Mouse (Mus musculus) mouse embryonic stem cell (cell line): ENCODE measurements around the gene Chrm4.

ENCODE experiments used
- in situ Hi-C, 2 experiments: fragments of 300-500 bp; cut with MboI; formaldehyde crosslinking; loops; 1 replicate in 1 of 2; 3 replicates in 1 of 2; pipeline ENCODE4 v1.14.3; 2019 to 2020; ENCODE audit warnings: low sequenced_read_pairs in 2 of 2, low pct_unique_long_range_greater_than_20kb in 1 of 2, mixed read lengths in 1 of 2; ENCODE audit not compliant: unreplicated experiment in 1 of 2

Chrm4 gene

GRCm38 (mm10) chr2:91921181-91921789 is 5.8 kb upstream of the Chrm4 start:
- in situ Hi-C loops = no loop called here

- in situ Hi-C loops = no loop called here
Observed at GRCm38 (mm10) chr2:91921790-91922570, 5.1 kb upstream of the Chrm4 start.

DNA sequence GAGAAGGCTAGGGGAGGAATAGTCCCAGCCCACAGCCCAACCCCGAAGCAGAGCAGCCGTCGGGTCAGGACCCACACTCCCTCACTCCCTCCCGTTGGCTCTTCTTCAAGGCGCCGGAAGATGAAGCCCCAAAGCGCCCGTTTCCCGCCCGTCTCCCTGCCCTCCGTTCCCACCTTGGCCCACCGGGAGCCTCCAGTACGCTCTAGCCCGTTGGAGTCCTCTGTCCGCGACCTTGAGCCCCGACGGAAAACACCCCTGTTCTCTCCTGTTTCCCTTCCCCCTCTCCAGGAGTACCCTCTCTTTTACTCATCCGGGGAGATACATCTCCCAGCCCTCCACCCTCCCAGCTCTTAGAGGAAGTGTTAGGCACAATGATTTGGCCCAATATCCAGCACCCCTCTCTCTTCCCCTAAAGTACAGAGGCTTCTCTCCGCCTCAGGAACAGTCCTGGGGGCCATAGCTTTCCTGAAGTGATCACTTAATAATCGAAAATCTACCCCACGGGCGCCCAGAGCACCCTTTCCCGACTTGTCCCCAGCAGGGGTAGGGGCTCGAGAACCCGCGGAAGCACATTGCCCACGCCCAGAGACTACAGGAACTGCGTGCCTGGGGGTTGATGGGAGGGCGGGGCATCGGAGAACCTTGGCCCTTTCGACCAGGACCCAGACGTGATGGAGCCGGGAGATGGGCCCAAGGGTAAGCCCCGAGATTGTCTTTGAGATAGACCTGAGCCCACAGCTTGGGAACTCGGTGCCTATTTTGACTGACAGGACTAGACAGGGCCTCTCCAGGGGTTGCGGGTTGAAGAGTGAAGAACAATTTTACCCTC is 4.2 kb upstream of the Chrm4 start:
- in situ Hi-C loops = no loop called here

GRCm38 (mm10) chr2:91923415-91924337 is 3.4 kb upstream of the Chrm4 start:
- in situ Hi-C loops = no loop called here

DNA sequence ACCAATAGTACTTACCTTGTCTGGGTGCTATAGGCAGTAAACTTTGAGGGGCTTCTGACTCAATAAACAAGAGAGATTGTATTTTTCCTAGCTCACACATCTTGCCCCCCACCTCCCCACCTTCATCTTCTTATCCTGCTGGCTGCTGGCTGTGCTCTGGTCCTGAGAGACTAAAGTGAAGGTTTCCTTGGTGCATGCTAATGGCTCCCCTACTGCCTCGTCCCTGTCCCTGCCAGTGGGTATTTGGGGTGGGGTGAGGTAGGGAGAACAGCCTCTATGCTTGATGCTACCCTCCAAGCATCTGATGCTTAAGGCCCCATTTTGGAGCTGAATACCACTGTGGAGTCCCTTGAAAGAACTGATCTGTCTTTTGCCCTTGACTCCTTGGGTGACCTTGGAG is 2.3 kb upstream of the Chrm4 start:
- in situ Hi-C loops = no loop called here

DNA sequence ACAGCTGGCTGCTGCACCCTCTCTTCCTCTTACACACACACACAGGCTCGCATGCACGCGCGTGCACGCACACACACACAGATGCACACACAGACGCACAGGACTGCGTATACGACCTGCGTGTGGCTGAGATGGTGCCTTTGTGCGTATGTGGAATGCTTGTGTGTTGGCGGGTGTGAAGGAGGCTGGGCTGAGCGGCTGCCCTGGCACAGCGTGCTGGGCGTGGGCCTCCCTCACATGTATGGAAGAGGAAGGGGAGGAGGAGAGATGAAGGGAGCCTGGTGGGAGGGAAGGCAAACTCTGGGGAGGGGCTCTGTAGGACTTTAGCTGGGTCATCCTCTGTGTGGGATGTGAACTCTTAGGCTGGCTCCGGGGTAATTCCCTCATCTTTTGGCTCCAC is 1.6 kb upstream of the Chrm4 start:
- in situ Hi-C loops = no loop called here

DNA sequence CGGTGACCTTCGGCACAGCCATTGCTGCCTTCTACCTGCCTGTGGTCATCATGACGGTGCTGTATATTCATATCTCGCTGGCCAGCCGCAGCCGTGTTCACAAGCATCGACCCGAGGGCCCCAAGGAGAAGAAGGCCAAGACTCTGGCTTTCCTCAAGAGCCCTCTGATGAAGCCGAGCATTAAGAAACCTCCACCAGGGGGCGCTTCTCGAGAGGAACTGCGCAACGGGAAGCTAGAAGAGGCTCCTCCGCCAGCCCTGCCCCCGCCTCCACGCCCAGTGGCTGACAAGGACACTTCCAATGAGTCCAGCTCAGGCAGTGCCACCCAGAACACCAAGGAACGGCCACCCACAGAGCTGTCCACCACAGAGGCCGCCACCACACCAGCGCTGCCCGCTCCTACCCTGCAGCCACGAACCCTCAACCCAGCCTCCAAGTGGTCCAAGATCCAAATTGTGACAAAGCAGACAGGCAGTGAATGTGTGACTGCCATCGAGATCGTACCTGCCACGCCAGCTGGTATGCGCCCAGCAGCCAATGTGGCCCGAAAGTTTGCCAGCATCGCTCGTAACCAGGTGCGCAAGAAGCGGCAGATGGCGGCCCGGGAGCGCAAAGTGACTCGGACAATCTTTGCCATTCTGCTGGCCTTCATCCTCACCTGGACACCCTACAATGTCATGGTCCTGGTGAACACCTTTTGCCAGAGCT is 931 bp downstream of the Chrm4 start:
- in situ Hi-C loops = no loop called here

DNA sequence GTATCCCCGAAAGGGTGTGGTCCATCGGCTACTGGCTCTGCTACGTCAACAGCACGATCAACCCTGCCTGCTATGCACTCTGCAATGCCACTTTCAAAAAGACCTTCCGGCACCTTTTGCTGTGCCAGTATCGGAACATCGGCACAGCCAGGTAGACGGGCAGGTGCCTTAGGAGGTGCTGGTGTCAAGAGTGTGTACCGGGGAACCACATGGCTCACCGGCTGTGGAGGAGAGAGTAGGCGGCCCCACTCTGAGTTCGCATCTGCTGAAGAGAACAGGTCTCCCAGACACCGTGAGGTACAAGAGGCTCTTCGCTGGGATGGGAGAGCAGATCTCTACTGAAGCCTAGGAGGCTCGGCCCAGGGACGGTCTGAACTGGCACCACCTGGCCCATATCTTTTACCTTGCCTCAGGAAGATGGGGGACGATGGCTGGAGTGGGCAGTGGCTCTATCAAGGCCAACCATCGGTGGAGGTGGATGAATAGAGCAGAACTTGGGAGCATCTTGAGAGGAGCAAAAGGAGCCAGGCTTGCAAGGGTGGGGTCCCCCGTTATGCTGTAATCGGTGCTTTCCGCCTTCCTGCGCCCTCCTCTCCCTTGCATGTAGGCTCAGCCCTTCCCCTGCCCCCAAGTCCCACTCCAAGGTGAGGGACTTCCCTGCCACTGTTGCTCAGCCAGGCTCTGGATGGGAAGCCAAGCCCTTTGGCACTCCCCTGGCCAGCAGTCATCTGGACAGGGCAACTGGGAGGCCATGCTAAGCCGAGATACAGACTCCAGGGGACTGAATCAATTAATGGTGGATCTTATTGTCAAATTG is 1.7 kb downstream of the Chrm4 start:
- in situ Hi-C loops = no loop called here

DNA sequence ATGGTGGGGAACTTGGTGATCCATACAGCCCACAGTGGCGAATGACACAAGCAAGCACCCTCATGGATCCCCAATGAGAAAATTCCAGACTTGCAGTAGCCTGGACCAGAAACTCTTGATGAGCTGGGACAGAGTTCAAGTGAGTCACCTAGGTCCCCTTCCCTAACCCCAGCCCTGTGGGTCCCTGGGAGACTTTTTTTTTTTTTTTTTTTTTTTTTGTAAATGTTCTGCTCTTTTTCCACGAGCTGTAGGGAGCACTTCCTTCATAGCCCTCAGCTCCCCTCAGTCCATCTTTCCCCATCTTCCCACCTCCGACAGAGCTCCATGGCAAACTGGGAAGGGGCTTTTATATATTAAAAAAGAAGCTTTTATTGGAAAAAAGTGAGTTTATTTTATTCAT is 2.4 kb downstream of the Chrm4 start:
- in situ Hi-C loops = no loop called here

DNA sequence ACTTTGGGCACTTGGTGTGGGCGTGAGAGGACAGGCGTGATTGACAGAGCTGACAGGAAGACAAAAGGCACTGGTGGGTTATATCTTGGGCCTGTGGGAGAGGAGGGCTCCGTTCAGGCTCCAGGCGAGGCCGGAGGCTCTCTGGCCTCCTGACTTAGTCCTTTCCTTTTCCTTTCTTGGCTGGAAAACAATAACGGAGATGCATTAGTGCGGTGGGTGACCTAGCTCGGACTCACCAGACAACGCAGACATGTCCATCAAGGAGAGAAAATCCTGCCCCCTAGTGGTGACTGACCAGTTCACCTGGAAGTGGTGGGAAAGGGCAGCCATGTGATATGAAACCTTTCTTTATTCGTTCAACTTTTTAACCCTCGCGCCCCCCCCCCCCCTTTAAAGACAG is 2.9 kb downstream of the Chrm4 start:
- in situ Hi-C loops = loop anchor here in 1 of 2 experiments (5.0 kb wide), 1 partner anchor 42 kb away; no protein-coding TSS in a partner anchor

GRCm38 (mm10) chr2:91930761-91931291 is 3.8 kb downstream of the Chrm4 start:
- in situ Hi-C loops = loop anchor here in 1 of 2 experiments (5.0 kb wide), 1 partner anchor 41 kb away; no protein-coding TSS in a partner anchor

- in situ Hi-C loops = loop anchor here in 1 of 2 experiments (5.0 kb wide), 1 partner anchor 41 kb away; no protein-coding TSS in a partner anchor
Observed at GRCm38 (mm10) chr2:91931328-91932159, 4.5 kb downstream of the Chrm4 start.

- in situ Hi-C loops = loop anchor here in 1 of 2 experiments (5.0 kb wide), 1 partner anchor 40 kb away; no protein-coding TSS in a partner anchor
Observed at GRCm38 (mm10) chr2:91932160-91932711, 5.2 kb downstream of the Chrm4 start, which contains the start of gene Mdk. Gene Mdk (minus strand): TSS chr2:91932297.

DNA sequence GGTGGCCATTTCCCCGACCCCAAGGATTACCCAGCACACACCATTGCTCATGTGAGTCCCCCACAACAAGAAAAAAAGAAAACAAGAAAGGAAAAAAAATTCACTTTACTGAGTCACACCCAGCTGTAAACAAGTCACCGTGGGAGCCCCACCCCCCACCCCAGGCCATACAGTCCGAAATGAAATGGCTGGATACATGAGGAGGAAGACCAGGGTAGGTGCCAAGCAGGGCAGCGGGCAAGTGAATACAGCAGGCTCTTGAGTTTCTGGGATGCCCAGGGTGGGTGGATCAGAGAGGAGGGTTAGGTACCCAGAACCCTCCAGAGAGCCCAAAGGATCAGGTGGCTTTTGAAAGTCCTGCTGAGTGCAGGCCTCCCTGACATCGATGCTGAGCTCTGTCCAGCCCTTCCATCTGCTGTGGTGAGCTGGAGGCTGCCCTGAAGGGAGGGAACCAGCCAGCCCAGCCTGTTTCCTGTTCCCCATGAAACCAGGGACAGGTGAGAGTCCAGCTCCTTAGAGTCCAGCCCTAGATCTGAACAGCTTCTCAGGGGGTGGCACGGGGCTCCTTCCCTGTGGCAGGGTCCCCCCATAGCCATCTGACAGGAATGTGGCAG is 5.8 kb downstream of the Chrm4 start:
- in situ Hi-C loops = loop anchor here in 1 of 2 experiments (5.0 kb wide), 1 partner anchor 39 kb away; no protein-coding TSS in a partner anchor

GRCm38 (mm10) chr2:91933471-91933870 is 6.4 kb downstream of the Chrm4 start:
- in situ Hi-C loops = loop anchor here in 1 of 2 experiments (5.0 kb wide), 1 partner anchor 39 kb away; no protein-coding TSS in a partner anchor
